Mouse (Mus musculus): ENCODE measurements around the gene 1700029P11Rik. TPM values are rescaled to one million over a fixed set of nuclear protein-coding genes. Genes with fewer than 3 reads are reported as not detected.

Gene 1700029P11Rik
- polyA plus RNA-seq, 1 experiment: not detected

DNA sequence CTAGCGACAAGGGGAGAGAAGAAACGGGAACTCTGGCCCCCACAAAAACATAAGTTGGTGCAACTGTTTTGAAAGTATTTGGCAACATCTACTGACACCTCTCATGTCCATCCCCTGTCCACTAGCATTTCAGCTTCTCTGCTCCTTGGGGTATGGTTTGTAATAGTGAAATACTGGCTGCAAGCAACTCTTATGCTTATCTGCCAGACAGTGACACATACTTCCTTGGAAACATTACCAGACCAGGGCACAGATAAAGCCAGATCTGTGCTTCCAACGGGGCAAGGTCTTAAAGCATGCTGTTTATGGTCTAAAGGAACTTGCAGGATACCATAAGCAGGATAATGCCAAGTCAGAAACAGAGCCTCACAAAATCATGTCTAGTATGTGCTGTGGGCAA lies 21.4 kb upstream of the 1700029P11Rik start:
- no peak for TF ChIP-seq MYOG (IDR thresholded peaks at IDR 0.05; ENCODE audit: control insufficient read depth, extremely low read depth, insufficient read length)
- no peak for TF ChIP-seq USF1 (IDR thresholded peaks at IDR 0.05; ENCODE audit: low read depth)
- TF ChIP-seq FOSL1 (IDR thresholded peaks at IDR 0.05; ENCODE audit: insufficient read depth, low read length, poor library complexity, severe bottlenecking): no peak
- TF ChIP-seq CTCF (IDR thresholded peaks at IDR 0.05; ENCODE audit: control insufficient read depth, insufficient read depth, insufficient read length): no peak
- no peak for TF ChIP-seq MYOD1 (IDR thresholded peaks at IDR 0.05; ENCODE audit: control insufficient read depth, insufficient read length, low read depth)
- no peak for TF ChIP-seq MAX (IDR thresholded peaks at IDR 0.05)
- TF ChIP-seq CEBPB (IDR thresholded peaks at IDR 0.05; ENCODE audit: low read depth): no peak
- Histone ChIP-seq H3K4me3 (ENCODE audit: insufficient read depth, poor library complexity, severe bottlenecking) (no peak overlapping the region), H3ac (ENCODE audit: control insufficient read depth, insufficient read length, low read depth) (no peak overlapping the region), H3K79me2 (ENCODE audit: control insufficient read depth, insufficient read depth) (no peaks in the 10 kb centered on the region), H3K36me3 (ENCODE audit: control insufficient read depth, insufficient read depth) (peaks cover 13% of the 10 kb centered on the region), H3K79me3 (ENCODE audit: low read depth) (no peaks in the 10 kb centered on the region), H3K27me3 (ENCODE audit: control insufficient read depth, insufficient read depth, insufficient read length) (no peaks in the 10 kb centered on the region)

DNA sequence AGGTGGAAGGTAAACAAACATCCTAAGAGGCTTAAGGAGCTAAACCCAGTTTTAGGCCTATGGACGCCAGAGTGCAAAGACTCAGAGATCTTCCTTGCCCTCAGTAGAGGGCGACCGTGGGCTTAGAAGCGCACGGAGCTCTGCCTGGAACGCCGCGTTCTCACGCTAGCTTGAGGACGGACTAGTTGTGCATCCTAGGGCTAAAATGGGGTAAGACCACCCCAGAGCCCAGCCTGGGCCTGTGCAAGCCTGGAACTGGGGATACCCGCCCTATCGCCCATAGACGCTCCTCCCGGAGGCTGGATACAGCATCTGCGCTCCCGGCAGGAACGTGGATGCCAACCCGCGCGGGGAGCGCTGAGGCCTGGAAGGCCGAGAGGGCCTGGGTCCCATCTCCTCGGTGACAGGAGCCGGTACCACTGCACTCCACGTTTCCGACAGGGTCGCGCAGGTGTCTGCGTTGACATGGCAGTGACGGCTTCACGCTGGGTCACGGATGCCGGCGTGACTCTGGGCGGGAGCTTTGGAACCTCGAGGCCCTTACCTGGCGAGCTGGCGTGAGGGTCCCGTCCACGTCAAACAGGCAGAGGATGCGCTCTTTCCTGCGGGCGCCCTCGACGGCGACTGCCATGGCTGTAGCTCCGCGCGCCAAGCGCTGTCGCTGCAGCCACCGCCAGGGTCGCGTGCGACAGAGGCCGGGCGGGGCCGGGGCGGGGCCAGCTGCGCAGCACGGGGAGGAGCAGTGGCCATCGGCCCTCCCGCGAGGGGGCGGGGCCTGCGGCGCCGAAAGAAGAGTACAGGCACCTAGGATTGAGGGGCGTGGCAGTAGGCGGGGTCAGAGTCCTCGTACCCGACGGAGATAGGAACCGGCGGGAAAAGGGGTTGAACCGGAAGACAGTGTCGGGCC lies 19.9 kb upstream of the 1700029P11Rik start, which contains the start of gene Pmm1:
TSS of gene Pmm1 (minus strand) at position 760 of the 907 bp plus-strand sequence.
- H3K4me3 ChIP-seq (ENCODE audit: insufficient read depth, poor library complexity, severe bottlenecking): peak within 1 kb of the TSS; percentile 56
- H3K27me3 ChIP-seq (ENCODE audit: control insufficient read depth, insufficient read depth, insufficient read length): no peaks in the 10 kb centered on the region
- H3K79me2 ChIP-seq (ENCODE audit: control insufficient read depth, insufficient read depth): no peaks in the 10 kb centered on the region
- H3K79me3 ChIP-seq (ENCODE audit: low read depth): no peaks in the 10 kb centered on the region
- H3ac ChIP-seq (ENCODE audit: control insufficient read depth, insufficient read length, low read depth): peak within 1 kb of the TSS; percentile 73
- peak; percentile 92 for TF ChIP-seq CTCF (IDR thresholded peaks at IDR 0.05; ENCODE audit: control insufficient read depth, insufficient read depth, insufficient read length)
- no peak for TF ChIP-seq MYOD1 (IDR thresholded peaks at IDR 0.05; ENCODE audit: control insufficient read depth, insufficient read length, low read depth)
- TF ChIP-seq MAX (IDR thresholded peaks at IDR 0.05): peak; percentile 86
- H3K36me3 ChIP-seq (ENCODE audit: control insufficient read depth, insufficient read depth): peaks cover 2% of the 10 kb centered on the region

DNA sequence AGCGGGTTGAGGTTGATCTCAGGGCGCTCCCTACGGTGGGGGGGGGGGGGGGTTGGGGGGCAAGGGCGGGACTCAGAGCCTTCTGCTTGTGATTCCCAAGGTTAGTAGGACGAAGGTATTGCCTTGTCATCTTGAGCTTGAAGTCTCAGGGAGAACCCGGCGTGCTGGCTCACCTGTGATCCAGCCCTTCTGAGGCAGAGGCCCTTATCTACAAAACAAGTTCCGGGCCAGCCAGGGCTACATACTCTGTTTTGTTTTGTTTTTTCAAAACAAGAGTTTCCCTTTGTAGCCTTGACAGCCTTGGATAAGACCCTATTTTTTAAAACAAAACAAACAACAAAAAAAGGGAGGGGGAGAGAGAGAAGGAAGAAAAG lies 19.3 kb upstream of the 1700029P11Rik start:
- Histone ChIP-seq H3K79me2 (ENCODE audit: control insufficient read depth, insufficient read depth) (no peaks in the 10 kb centered on the region), H3K79me3 (ENCODE audit: low read depth) (no peaks in the 10 kb centered on the region), H3ac (ENCODE audit: control insufficient read depth, insufficient read length, low read depth) (no peak overlapping the region), H3K27me3 (ENCODE audit: control insufficient read depth, insufficient read depth, insufficient read length) (no peaks in the 10 kb centered on the region), H3K36me3 (ENCODE audit: control insufficient read depth, insufficient read depth) (no peaks in the 10 kb centered on the region), H3K4me3 (ENCODE audit: insufficient read depth, poor library complexity, severe bottlenecking) (peak overlapping the region; percentile 56)
- no peak for TF ChIP-seq CEBPB (IDR thresholded peaks at IDR 0.05; ENCODE audit: low read depth)
- TF ChIP-seq USF1 (IDR thresholded peaks at IDR 0.05; ENCODE audit: low read depth): no peak
- no peak for TF ChIP-seq MYOG (IDR thresholded peaks at IDR 0.05; ENCODE audit: control insufficient read depth, extremely low read depth, insufficient read length)
- TF ChIP-seq FOSL1 (IDR thresholded peaks at IDR 0.05; ENCODE audit: insufficient read depth, low read length, poor library complexity, severe bottlenecking): no peak
- TF ChIP-seq MYOD1 (IDR thresholded peaks at IDR 0.05; ENCODE audit: control insufficient read depth, insufficient read length, low read depth): no peak
- no peak for TF ChIP-seq CTCF (IDR thresholded peaks at IDR 0.05; ENCODE audit: control insufficient read depth, insufficient read depth, insufficient read length)
- TF ChIP-seq MAX (IDR thresholded peaks at IDR 0.05): no peak

DNA sequence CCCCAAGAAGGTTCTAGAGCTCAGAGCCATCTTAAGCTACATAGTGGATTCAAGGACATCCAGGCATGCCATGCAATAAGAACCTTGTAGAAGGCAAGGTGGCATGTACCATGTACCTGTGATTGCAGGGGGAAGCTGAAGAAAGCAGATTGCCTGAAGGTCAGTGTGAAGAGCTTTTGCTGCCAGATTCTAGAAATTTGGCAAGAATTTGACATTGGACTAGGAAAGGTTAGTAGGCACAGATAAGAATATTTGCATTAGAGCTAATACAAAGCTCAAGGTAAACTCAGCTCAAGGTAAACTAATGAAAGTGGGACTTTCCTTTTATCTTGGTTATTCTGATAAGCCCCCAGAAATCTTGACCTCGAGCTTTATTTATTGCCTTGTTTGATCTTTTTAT lies 16.1 kb upstream of the 1700029P11Rik start:
- Histone ChIP-seq H3K79me2 (ENCODE audit: control insufficient read depth, insufficient read depth) (no peaks in the 10 kb centered on the region), H3K27me3 (ENCODE audit: control insufficient read depth, insufficient read depth, insufficient read length) (no peaks in the 10 kb centered on the region), H3K36me3 (ENCODE audit: control insufficient read depth, insufficient read depth) (no peaks in the 10 kb centered on the region), H3ac (ENCODE audit: control insufficient read depth, insufficient read length, low read depth) (no peak overlapping the region), H3K4me3 (ENCODE audit: insufficient read depth, poor library complexity, severe bottlenecking) (no peak overlapping the region), H3K79me3 (ENCODE audit: low read depth) (no peaks in the 10 kb centered on the region)
- TF ChIP-seq MYOD1 (IDR thresholded peaks at IDR 0.05; ENCODE audit: control insufficient read depth, insufficient read length, low read depth) (no peak), MYOG (IDR thresholded peaks at IDR 0.05; ENCODE audit: control insufficient read depth, extremely low read depth, insufficient read length) (no peak), CTCF (IDR thresholded peaks at IDR 0.05; ENCODE audit: control insufficient read depth, insufficient read depth, insufficient read length) (no peak), FOSL1 (IDR thresholded peaks at IDR 0.05; ENCODE audit: insufficient read depth, low read length, poor library complexity, severe bottlenecking) (no peak), MAX (IDR thresholded peaks at IDR 0.05) (no peak), USF1 (IDR thresholded peaks at IDR 0.05; ENCODE audit: low read depth) (no peak), CEBPB (IDR thresholded peaks at IDR 0.05; ENCODE audit: low read depth) (no peak)

DNA sequence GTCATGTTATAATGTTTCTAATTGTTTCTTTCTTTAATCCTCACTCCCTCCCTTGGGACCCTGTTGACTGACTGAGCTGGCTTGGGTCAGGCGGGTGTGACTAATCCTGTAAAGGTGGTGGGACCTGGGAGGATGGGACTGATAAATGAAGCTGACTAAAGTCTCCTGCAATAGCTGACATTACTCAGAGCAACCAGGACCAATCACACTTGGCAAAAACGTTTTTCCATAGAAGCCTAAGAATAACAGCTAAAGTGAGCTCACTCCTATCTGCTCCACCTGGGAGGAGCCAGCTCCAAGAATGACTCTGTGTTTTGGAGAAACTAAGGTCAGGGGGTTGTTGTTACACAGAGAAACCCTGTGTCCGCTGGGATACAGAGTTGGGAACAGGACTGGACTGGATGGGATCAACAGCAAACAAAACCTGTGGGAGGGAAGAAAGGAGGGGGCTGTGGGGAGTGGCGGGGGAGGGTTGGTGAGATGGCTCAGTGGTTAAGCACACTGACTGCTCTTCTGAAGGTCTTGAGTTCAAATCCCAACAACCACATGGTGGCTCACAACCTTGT lies 15.3 kb upstream of the 1700029P11Rik start:
- Histone ChIP-seq H3K79me3 (ENCODE audit: low read depth) (no peaks in the 10 kb centered on the region), H3K79me2 (ENCODE audit: control insufficient read depth, insufficient read depth) (no peaks in the 10 kb centered on the region), H3K27me3 (ENCODE audit: control insufficient read depth, insufficient read depth, insufficient read length) (no peaks in the 10 kb centered on the region), H3K4me3 (ENCODE audit: insufficient read depth, poor library complexity, severe bottlenecking) (no peak overlapping the region), H3K36me3 (ENCODE audit: control insufficient read depth, insufficient read depth) (no peaks in the 10 kb centered on the region), H3ac (ENCODE audit: control insufficient read depth, insufficient read length, low read depth) (no peak overlapping the region)
- TF ChIP-seq CEBPB (IDR thresholded peaks at IDR 0.05; ENCODE audit: low read depth) (peak; percentile 4), MAX (IDR thresholded peaks at IDR 0.05) (no peak), USF1 (IDR thresholded peaks at IDR 0.05; ENCODE audit: low read depth) (no peak)
